Mouse (Mus musculus) layer of hippocampus, adult 8-10 months (tissue): ENCODE data around the gene Adamts15. TPM values are rescaled to one million over a fixed set of nuclear protein-coding genes. Genes with fewer than 3 reads are reported as not detected.

ENCODE experiments used
- DNase-seq, 2 experiments: peaks; one replicate each; pipeline ENCODE4 v3.0.0; 2022; ENCODE audit warnings: low spot score in 2 of 2
- total RNA-seq, 4 experiments: library from RNA; stranded (reverse); gene quantifications; 2 replicates each; pipeline ENCODE4 v1.2.4; 2022

Gene Adamts15
- total RNA-seq, 4 experiments from 2014 or later: 4.1 to 4.5 (median 4.2) TPM

GRCm38 (mm10) chr9:30880553-30880952, 41.7 kb downstream of the Adamts15 start:
- DNase-seq: no peak

GRCm38 (mm10) chr9:30879947-30880273, 42.3 kb downstream of the Adamts15 start:
- no peak for DNase-seq

GRCm38 (mm10) chr9:30879248-30879946, 42.9 kb downstream of the Adamts15 start:
- no peak for DNase-seq

- DNase-seq: no peak
These were observed 45.7 kb downstream of the Adamts15 start for GRCm38 (mm10) chr9:30876552-30876951.

GRCm38 (mm10) chr9:30855837-30856236, 66.4 kb downstream of the Adamts15 start:
- no peak for DNase-seq

GRCm38 (mm10) chr9:30851841-30852240, 70.4 kb downstream of the Adamts15 start:
- DNase-seq: no peak

GRCm38 (mm10) chr9:30849951-30850350, 72.3 kb downstream of the Adamts15 start:
- no peak for DNase-seq

GRCm38 (mm10) chr9:30849444-30849843, 72.8 kb downstream of the Adamts15 start:
- no peak for DNase-seq

Other genes starting within 250 kb of the Adamts15 start
- gene Adamts8, start 20.1 kb upstream of the Adamts15 start, total RNA-seq: 1 to 10 TPM; 3.3 to 5.4 (median 4.7) TPM
- 10 to 100 TPM; 35.1 to 50.5 (median 43.0) TPM for gene Zbtb44, start 108.2 kb upstream of the Adamts15 start, total RNA-seq
- gene St14, start 209.4 kb upstream of the Adamts15 start, total RNA-seq: 10 to 100 TPM in 1 of 4 experiments, 1 to 10 TPM in 1, under 1 TPM in 2; 0.70 to 14.8 (median 5.4) TPM